Mouse (Mus musculus) inflammation-experienced regulatory T-cells, adult 6 months (primary cell): Measurements from ENCODE around the gene Gm12258. TPM values are rescaled to one million over a fixed set of nuclear protein-coding genes. Genes with fewer than 3 reads are reported as not detected.
"Not testable (repeated sequence)": the region's sequence is repeated elsewhere in the genome, so short reads cannot be mapped to it uniquely, and the experiment has no call there.

ENCODE experiments used
- ATAC-seq: one replicate; pipeline ENCODE4 v1.8.0; 2017
- polyA plus RNA-seq, 3 experiments: library from polyadenylated mRNA; unstranded; fragments of 100-300 nt; shearing (Covaris generic); gene quantifications; one replicate each; pipeline ENCODE4 v1.2.1; 2017

Gm12258 gene
- 10 to 100 TPM in 1 of 3 experiments, 1 to 10 TPM in 2; 3.3 to 11.0 (median 8.5) TPM for polyA plus RNA-seq

DNA sequence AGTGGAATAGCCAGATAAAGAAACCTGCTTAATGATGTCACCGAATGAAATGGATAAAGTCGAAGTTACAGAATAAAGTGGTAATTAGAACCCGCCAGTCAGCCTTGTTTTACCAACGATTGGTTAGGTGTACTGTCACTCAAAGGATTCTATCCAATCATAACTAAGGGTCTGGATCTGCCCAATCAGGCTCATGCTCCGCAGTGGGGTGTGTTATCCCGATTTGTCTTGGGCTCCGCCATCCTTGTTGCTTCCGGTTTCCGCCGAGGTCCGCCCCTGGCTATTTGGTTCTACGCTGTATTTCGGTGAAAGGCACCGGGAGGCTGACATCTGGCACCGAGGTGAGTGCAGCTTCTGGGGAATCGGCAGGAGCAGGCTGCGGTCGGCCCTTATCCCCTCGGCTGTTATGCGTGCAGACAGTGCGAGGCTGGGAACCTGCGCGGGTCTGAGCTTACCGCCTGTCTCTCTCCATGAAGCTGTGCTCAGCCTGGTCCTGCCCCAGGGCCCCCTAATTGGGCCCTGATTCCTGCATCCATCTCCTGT lies at the start of gene Gm12258:
TSS of gene Gm12258 (plus strand) at position 240 of the 543 bp plus-strand sequence.
- ATAC-seq: peak; percentile 100

DNA sequence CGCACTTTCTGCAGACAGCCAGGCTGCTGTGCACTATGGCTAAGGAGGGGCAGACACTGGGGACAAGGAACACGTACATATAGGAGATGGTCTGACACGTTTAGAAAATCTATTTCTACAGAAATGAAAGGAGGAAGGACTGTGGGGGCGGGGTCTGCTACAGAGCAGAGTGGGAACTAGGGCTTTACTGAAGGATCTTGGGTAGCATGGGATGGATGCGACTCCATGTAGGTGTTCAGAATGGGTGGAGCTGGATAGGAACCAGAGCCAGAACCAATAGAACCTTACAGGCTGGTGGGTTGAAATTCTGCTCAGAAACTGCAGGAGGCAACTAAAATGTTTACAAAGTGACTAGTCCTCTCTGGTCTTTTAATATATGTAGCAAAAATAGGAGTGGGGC lies 47.2 kb upstream of the Gm12258 start:
- ATAC-seq: no peak

DNA sequence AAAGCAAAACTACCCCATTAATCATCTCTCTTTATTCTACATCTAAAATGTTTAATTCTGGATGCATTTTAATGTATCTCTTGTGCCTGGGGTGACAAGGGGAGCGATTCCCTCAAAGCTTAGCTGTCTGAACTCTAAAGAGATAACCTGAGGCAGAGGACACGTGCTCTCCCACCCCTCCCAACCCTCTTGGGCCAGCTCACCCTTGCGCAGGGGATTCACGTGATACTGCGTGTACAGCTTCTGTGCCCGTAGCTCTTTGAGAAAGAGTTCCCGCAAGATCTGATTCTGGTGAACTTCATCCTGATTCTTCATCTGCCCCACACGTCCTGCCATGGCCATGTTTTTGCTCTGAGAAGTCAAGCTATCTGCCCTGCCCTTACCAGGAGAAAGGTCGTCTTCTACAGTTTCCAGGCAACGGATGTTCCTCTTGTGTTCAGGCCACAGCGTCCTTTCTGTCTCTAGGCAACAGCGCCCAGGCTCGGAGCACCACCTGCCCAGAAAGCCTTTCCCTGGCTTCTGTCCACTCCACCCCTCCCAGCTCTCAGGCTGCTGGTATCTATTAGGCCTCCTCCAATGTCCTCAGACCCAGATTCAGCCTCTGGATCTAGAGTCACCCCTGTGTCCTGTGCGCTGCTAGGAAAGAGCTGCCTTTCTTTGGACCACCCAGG lies 45.3 kb upstream of the Gm12258 start, which contains the start of gene Fam183b:
TSS of gene Fam183b (minus strand) at position 403 of the 671 bp plus-strand sequence.
- ATAC-seq: no peak

DNA sequence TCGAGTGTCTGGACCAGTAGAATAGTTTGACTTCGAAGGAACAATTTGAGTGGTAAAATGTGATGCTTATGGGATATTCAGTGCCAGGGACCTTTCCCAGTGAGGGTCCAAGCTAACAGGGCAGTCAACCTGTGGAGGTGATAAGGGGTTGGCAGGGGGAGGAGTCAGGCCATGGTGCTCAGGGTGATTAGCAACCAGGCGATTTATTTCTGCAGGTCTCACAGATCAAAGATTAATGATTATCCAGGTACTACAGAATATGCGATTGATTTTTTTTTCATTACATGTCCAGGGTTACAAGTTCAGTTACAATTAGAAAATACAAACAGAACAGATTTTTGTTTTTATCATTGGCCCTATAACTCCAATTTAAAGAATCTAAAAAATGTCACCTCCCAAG lies 43.1 kb upstream of the Gm12258 start:
- ATAC-seq: no peak

DNA sequence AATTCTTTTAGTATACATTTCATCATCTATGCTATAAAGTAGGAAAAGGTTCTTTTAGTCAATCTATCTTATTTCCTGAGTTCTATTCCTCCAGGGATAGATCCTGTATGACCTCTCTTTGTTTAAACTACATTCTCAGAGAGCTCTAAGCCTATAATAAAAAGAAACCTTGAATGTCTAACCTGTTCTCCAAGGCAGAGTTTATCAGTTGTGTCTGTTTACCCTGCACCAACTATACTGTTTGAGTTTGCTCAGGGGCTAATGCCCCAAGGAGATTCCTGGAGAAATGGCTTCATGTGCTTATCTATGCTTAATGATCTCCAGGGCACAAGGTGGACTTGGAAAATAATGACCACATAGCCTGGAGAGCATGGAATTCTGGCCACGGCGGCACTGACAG lies 42.6 kb upstream of the Gm12258 start:
- no peak for ATAC-seq

DNA sequence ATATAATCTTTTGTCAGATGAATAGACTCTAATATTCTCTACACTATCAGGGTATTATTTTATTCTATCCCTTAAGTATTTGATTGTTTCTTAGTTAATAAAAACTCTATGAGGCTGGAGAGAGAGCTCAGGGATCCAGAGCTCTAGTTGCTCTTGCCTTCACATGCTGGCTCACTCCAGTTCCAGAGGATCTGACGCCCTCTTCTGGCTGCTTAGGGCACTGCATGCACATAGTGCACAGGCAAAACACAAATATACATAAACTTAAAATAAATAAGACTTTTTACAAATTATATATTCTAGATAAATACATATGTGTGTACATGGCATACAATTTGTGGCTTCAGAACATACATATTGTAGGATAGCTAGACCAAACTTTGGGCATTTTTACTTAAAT lies 35.0 kb upstream of the Gm12258 start:
- ATAC-seq: no peak

DNA sequence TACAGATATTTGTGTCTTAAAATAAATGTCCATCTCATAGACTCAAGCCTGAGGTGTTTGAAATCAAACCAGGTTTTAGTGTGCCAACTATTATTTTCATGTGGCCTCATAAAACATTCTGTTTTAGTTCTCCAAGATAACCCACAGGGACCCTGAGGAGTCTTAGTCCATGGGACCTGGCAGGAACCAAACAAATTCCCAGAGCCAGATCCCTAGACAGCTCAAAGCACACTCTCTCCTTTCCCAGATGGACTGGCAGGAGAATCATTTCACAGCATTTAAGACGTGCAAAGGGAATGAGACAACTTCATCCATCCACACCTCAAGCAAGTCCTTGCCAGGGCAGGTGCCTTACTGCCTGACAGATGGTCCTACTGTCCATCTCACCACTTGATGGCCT lies 32.3 kb upstream of the Gm12258 start, which contains the start of gene Olfr313:
TSS of gene Olfr313 (plus strand) at position 301 of the 400 bp plus-strand sequence.
- ATAC-seq: not testable (repeated sequence)

DNA sequence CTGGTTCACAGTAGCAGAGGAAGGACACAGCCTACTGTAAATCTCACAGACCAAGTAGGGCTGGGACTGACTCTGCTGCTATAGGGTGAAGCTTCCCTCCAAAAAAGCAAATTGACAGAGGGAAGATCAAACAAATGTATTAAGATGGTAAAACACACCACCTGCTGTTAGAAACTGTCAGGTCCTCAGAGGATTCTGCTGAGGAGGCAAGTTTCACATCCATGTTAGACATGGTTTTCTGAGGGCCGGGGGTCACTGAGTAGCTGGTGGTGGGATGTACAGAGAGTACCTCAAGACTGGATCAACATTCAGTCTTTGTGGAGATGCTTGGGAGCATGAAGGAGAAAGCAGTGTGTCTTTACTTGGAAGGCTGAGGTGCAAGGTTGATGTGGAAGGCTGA lies 31.3 kb upstream of the Gm12258 start:
- no peak for ATAC-seq

DNA sequence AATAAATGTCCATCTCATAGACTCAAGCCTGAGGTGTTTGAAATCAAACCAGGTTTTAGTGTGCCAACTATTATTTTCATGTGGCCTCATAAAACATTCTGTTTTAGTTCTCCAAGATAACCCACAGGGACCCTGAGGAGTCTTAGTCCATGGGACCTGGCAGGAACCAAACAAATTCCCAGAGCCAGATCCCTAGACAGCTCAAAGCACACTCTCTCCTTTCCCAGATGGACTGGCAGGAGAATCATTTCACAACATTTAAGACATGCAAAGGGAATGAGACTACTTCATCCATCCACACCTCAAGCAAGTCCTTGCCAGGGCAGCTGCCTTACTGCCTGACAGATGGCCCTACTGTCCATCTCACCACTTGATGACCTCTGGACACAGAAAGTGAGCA lies 18.0 kb upstream of the Gm12258 start, which contains the start of gene Olfr312:
TSS of gene Olfr312 (plus strand) at position 301 of the 400 bp plus-strand sequence.
- ATAC-seq: not testable (repeated sequence)

DNA sequence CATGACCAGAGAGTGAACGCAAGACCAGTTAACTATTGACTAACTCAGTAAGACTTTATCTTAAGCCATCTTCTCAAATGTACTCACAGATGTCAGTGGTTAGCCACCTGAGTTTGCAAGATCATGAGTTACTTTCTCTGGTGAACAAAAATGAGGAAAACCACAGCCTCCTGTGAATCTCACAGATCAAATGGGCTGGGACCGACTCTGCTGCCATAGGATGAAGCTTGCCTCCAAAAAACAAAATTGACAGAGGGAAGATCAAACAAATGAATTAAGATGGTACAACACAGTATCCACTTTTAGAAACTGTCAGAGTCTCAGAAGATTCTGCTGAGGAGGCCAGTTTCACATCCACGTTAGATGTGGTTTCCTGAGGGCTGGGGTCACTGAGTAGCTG lies 17.2 kb upstream of the Gm12258 start:
- ATAC-seq: no peak

DNA sequence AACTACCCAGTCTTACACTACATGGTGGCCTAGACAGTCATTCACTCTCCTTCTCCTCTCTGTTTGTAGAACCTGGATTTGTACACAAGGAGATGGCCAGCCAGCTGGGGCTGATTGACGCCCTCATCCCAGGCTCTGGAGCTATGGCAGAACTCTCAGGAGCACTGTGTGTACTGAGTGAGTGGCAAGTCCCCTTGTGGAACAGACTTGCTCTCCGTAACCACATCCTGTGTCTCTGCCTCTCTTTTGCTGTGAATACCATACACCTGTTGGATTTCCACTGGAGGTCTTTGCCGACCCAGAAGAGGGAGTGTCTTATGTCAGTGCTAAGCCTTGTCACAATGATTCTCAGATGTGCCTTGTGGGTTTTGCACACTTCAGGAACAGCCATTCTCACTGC lies 14.4 kb upstream of the Gm12258 start:
- not testable (repeated sequence) for ATAC-seq

DNA sequence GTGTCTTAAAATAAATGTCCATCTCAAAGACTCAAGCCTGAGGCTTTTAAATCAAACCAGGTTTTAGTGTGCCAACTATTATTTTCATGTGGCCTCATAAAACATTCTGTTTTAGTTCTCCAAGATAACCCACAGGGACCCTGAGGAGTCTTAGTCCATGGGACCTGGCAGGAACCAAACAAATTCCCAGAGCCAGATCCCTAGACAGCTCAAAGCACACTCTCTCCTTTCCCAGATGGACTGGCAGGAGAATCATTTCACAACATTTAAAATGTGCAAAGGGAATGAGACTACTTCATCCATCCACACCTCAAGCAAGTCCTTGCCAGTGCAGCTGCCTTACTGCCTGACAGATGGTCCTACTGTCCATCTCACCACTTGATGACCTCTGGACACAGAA lies 8.0 kb upstream of the Gm12258 start, which contains the start of gene Olfr311:
TSS of gene Olfr311 (plus strand) at position 301 of the 400 bp plus-strand sequence.
- not testable (repeated sequence) for ATAC-seq

DNA sequence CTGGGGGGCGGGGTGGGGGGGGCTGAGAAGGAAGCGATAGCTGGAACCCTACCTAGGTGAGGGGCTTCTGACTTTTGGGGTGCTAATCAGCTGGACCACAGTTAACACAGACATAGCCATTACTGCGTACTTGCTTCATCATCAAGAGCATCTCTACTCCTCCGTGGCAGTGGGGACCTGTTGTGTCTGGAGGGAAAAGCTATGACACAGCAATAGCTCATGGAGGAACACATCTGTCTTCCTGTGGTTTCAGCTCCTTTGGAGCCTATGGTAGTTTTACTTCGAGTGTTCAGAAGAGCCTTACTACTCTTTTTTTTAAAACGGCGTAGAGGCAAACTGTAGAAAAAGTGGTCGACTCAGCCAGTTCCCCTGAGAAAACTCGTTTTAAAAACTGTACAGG lies 678 bp downstream of the Gm12258 start:
- no peak for ATAC-seq

DNA sequence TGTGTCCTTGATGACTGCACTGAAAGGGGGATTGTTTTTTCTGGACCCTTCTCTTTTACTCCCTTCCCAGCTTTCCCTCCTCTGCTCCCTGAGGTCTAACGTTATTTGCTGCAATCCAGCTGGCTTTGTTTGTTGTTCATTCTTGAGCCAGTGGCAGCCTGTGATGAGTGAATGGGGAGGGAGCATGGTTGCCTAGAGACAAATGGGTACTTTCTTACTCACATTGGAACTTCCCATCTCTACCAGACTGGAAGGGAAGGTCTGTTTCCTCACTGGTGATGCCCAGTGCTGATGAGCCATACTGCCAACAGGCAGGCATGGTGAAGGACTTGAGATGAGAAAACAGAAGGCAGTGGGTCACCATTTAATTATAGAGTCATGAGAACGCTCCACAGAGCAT lies 2.8 kb downstream of the Gm12258 start:
- no peak for ATAC-seq

DNA sequence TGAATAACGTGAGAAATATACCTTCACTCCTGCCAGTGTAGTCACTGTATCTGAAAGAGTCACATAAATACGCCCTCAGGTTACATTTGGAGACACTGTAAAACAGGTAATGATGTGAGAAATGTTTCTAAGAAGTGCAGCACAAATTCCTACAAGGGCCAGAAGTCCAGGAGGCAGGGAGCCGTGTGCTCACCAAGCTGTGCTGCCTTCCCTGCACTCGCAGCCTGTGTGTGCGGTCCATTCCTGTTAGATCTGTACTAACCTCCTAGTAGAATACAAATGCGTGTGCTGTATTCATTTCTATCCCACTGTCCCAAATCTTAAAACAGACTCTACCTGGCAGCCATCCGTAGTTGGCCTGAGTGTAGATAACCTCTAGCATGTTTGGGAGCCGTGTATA lies 13.8 kb downstream of the Gm12258 start:
- no peak for ATAC-seq

DNA sequence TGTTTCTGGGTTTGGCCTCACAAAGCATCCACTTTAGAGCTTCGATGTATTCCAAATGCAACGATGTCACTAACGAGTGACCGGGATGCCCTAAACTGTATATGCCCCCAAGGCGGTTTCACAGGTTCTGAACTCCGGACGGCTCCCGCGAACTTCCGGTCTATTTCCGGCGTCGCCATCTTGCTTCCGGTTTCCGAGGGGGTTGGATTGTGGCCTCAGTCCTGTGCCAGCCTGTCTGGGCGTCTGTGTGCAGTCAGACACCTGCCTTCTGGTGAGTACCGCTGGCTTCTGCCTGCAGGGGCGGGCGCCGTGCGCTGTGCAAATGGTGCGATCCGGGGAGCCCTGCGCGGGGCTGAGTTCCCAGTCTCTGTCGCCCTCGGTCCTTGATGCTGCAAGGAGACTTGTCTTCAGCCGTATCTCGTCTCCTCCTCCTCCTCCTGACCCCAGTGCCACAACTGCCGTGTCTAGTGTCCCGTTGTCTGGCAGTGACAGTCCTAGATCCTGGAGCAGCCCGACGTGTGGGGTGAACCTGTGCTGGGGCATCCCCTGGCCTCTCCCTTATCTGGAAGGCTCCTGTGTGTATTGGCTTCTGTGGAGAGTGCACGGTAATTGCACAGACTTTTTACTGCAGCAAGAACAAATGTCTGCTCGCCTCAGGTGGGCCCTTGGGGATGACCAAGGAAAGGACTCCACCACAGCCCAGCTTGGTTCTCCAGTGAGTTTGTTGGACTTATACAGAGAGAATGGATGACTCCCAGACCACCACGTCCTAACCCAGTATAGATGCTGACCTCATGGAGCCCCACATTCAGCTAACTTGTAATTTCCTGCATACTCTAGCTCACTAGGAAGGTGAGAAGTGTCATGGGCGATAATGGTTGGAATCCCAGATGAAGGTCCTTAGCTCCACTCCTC lies 20.3 kb downstream of the Gm12258 start, which contains the start of gene 2810021J22Rik:
TSS of gene 2810021J22Rik (plus strand) at position 178 of the 915 bp plus-strand sequence.
- ATAC-seq: peak; percentile 95

DNA sequence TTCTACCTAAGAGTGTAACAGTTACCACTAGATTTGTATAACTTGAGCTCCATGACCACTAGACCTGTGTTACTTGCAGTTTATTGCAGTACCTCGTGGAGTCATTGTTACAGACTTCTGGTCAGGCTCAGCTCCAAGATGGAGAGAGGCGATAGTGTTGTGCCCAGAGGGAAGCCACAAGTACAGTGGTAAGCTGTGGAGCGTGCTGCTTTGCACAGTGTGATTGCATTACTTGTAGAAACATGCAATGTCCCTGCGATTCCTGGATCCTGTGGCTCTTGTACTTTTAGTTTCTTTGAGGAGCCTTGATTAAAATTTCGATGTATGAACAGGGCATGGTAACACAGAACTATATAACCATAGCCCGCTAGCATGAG lies 21.0 kb downstream of the Gm12258 start:
- no peak for ATAC-seq

DNA sequence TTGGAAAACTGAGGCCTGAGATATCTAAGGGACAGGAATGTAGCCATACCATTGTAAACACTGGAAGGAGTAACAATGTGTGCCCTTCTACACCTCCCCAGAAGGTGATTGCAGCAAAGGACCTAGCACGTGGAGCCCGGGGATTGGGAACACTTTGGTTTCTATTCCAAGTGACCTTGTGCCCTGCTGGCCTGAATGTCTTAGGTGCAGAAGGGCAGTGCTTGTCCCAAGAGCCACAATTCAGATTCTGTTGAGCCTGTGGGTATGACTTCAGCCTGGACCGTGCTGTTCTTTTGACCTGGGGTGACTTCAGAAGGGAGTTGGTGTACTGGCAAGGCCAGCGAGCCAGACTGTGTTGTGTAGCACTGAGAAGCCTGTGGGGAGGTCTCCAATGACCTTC lies 24.0 kb downstream of the Gm12258 start:
- ATAC-seq: no peak

DNA sequence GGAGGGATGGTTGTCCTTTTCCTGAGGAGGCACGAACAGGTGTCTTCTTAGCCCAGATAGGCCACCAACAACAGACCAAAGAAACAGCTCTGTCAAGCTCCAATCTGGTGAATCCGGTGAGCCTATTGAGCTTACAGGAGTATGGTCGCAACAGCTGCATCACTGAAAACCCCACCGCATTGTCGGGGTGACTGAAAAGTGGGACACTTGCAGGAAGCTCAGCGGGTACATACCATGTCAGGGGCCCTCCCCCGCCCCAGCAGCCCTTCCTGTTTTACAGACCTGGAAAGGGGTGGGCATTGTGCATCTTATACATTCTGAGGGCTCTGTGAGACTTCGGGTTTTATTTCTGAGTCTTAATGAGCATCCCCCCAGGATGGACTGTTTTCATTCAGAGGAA lies 36.8 kb downstream of the Gm12258 start:
- no peak for ATAC-seq

DNA sequence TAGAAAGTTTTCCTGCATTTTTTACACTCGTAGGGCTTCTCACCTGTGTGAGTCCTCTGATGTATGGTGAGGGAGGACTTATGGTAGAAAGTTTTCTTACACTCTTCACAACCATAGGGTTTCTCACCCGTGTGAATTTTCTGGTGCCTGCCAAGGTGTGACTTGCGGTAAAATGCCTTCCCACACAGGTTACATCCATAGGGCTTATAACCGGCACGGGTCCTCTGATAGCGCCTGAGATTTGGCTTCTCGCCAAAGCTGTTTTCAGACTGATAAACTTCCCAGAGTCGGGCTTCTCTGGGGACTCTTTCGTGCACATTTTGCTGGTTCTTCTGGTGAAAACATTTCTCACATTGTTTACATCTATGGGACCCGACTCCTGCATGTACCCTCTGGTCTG lies 43.6 kb downstream of the Gm12258 start:
- no peak for ATAC-seq

DNA sequence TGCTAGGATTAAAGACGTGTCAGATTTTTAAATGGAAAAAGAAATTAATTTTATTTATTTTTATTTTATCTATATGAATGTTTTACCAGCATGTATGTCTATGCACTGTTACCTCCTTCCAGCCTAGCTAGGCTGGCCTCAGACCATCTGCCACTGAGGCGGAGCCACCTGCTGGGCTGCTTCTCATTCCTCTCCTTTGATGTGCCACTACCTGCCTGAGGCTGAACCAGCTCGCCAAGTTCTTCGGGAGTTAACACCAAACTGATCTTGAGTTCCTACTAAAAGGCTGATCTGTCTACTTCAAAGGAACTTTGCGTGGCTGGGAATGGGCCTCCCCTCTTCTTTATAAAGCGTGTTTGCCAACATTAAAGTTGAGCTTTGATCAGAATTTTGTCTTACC lies 47.5 kb downstream of the Gm12258 start:
- no peak for ATAC-seq

DNA sequence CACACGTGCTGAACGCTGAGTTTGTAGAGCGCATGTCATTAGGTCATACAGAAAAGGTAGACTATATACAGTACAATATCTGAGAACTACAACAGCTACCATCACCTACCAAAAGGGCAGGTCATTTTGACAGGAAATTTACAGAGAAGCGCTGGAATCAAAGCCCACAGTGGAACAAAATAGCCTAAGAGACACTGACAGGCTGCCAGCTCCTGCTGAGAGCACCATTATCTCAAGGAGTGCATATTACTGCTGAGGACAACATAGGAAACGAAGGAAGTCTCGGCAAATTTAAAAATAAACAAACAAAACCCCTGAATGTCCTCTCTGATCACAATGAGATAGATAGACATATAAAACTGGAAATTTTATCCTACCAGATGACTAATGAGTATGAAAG lies 50.5 kb downstream of the Gm12258 start:
- ATAC-seq: no peak

DNA sequence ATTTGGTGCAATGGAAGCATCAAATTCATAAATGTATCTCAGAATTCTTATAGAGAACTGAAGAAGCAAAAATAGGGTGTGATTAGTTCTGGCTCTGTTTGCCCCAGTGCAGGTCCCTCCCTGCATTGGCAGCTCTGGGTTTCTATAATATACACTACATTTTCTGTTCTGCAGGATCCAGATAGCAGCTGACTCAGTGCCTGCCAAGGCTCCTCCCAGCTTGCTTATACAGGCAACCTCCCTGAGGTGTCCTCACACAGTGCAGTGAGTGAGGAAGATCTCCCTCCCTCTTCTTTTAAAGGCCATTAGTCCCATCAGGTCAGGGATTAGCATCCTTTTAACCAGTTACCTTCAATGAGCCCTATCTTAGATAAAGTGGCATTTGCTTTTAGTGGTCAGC lies 54.1 kb downstream of the Gm12258 start:
- ATAC-seq: no peak
